Mouse (Mus musculus): ENCODE results near the gene Dnajb4.
"Not testable (repeated sequence)": the region's sequence is repeated elsewhere in the genome, so short reads cannot be mapped to it uniquely, and the experiment has no call there.

Dnajb4 gene

DNA sequence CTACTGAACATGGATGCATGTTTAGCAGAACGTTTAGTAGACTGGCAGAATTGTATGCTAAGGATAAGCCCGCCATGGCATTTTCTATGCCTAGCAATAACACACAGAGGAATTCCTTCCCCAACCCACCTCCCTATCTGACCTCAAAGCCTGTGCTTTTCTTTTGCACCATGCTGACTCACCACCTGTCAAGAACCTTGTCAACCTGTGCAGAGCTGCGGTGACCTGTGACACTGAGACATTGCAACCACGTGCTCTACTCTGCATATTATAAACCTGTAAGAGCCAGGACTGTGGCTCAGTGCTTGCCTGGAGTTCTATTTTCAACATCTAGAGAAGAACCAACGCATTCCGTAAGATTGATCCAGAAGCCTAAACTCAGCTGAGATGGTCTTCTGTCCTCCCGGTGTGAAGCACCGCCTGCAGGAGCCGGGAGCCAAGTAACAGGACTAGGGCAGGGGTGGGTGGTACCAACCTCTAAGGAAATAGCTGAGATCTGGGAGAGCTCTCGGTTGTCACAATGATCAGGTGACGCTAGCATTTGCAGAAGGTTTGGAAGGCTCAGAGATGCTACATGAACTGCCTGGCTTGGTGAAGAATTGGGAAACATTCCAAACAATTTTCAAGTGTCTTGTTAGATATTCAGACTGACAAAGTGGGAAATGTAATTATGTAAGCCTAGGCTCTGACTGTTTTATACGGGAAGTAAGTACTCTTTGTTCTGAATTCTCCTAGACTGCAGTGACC lies 62.8 kb downstream of the Dnajb4 start:
- DNase-seq (ENCODE audit: low spot score in 2 of 2): no peak

DNA sequence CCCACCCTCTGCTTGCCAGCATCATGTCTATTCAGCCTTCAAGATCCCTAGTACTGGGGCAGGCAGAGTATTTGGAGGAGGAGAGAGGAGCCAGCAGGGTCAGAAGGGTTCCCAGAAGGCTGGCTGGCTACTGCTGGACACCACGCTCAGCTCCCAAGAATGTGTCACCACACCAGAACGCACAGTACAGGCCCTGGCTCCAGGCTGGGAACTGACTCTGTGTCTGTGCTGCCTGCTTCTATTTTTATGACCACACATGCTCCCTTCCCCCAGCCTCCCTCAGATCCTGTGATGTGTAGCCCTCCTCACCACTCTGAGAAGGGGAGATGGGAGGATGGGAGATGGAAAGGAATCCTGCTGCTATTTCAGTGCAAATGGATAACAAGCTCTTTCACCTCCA lies 64.9 kb downstream of the Dnajb4 start:
- no peak for DNase-seq (ENCODE audit: low spot score in 2 of 2)

DNA sequence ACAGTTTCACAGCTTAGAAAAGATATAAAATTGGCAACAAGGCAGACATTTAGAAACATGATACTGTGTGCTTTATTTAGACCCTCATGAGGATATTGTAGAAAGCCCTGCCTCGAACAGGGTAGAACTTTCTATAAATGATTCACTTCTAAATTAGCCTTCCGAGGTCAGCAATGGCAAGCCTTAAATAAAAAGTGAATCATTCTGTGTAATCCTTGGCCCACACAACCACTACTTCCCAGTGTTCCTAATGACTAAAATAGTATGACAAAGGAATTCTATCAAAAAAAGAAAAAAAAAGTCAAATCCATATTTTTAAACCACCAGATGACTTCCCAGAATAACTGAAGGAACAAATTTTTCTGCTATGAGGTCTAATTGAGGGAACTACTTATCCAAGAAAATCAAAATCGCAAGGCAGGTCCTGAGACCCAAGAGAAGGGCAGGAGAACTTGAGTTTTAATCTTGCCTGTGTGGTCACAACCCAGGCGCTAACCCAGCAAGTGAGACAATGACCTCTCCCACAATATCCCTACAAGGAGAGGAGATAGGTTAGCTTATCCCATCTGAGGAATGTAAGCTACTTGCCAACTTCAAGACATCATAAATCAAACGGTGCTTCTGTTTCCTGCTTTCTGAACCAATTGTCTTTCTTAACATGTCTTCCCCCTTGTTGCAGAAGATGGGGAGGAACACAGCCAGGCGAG lies 67.0 kb downstream of the Dnajb4 start:
- DNase-seq (ENCODE audit: low spot score in 2 of 2): no peak

DNA sequence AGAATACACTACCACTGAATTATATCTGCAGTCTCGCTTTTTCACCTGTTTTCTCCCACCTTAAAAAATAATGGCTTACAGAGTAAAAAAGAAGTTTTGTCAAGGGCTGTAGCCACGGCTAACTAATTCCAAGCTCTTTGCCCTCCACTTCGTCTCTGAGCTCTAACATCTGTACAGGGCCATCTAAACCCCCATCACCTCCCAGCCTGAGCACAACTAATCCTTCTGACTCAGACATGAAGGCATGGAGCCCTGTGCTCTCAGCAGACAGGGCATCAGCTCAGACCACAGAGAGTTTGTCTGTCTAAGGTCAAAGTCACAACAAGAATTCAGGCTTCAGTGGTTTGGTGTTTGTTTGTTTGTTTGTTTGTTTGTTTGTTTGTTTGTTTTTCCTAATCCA lies 68.0 kb downstream of the Dnajb4 start:
- no peak for DNase-seq (ENCODE audit: low spot score in 2 of 2)

DNA sequence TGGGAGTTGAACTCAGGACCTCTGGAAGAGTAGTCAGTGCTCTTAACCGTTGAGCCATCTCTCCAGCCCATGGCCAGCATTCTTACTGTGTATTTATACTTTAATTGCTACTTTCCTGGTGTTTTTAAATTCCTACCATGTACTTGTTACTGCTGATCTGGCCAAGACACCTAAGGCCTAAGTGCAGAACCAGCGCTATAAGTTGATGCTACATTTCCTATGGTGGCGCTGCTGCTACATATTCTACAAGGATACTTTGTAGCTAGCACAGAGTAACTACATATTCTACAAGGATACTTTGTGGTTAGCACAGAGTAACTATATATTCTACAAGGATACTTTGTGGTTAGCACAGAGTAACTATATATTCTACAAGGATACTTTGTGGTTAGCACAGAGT lies 70.8 kb downstream of the Dnajb4 start:
- not testable (repeated sequence) for DNase-seq (ENCODE audit: low spot score in 2 of 2)

DNA sequence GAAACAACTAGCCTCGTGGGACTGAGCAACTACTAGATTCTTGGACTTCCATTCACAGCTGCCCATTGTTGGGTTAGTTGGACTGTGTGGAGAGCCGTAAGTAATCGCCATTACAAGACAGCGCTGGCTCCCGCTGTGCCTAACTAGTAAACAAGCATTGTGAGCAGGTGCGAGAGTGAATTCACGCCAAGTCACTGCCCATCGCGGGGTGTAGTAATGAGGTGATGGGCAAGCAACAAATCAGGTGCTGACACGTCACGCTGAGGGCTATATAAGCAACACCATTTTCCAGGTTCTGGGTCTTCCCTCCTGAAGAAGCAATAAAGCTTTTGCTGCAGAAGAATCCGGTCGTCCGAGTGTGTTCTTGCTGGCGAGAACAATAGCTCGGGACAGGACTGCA lies 74.0 kb downstream of the Dnajb4 start:
- not testable (repeated sequence) for DNase-seq (ENCODE audit: low spot score in 2 of 2)

DNA sequence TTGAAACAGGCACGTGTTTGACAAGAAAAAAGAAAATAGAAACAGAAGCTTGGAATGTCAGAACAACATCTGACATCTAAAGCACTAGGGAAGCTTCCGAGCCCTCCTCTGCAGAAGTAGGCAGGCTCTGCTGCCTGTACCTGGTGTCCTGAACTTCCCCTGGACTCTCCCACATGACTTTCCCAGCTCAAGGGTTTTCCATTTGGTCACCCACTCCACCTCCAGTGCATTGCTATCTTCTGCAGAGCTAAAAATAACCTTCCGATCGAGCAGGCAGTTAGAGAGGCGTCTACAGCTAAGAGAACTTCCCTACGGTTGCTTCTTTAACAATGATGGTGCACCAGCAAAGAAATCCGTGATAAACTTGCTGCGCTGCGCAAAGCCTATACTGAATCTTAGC lies 76.5 kb downstream of the Dnajb4 start:
- DNase-seq (ENCODE audit: low spot score in 2 of 2): no peak

DNA sequence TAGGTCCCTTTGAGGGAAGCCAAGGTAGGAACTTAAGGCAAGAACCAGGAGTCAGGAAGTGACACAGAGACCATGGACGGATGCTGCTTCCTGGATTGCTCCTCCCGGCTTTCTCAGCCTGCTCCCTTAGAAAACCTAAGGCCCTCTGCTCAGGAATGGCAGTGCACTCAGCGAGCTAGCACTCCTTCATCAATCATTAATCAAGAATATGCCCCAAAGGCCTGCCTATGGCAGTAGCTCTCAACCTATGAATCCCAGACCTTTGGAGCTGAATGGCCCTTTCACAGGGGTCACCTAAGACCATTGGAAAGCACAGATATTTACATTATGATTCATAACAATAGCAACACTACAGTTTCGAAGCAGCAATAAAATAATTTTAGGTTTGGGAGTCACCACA lies 79.1 kb downstream of the Dnajb4 start:
- no peak for DNase-seq (ENCODE audit: low spot score in 2 of 2)

DNA sequence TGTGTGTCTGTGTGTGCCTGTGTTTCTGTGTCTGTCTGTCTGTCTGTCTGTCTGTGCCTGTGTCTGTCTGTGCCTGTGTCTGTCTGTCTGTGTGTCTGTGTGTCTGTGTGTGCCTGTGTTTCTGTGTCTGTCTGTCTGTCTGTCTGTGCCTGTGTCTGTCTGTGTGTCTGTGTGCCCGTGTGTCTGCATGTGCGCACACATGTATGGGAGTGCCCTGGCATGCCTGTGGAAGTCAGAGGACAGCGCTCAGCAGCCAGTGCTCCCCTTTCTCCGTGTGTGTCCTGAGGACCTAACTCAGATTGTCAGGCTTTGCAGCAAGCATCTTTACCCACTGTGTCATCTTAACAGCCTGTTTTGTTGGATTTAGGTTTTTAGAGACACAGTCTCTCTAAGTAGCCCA lies 80.7 kb downstream of the Dnajb4 start:
- not testable (repeated sequence) for DNase-seq (ENCODE audit: low spot score in 2 of 2)

DNA sequence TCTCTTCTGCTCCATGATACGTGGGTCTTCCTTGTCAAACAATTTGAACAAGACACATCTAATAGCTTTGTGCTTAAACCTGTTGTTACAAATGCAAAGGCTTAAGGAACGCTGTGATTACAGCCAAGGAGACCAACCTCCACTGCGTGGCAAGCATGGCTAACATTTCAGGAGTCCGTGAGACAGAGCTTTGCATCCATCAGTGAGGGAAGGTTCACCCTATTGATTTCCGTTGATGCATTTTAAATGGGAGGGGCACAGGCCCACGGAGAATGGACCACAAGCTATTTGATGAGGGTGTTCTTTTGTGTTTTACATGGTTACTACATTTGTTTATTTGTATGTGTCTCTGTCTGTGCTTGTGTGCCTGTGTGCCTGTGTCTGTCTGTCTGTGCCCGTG lies 81.5 kb downstream of the Dnajb4 start:
- DNase-seq (ENCODE audit: low spot score in 2 of 2): no peak
